Mouse (Mus musculus) heart, adult 11 months (tissue): Measurements from ENCODE around the gene Prkd1.

Source experiments
- DNase-seq: peaks from one replicate; pipeline ENCODE4 v3.0.0; 2022

Gene Prkd1

DNA sequence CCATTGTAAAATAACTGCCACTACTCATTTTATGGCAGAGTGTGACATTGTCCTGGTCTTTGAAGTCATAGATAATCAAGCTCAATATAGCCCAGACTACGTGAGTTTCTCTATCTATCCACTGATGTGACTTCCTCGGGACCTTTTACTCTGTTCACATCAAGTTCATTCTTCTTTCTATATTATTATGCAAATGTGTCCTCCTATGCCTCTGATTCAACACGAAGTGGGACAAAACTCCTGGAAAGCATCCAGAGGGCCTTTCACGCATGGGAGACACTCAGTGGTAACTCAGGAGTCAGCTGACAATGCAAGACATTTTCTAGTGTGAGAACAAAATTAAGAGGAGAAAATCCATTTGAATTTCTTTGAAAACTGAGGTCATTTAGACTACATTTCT is 315.7 kb downstream of the Prkd1 start:
- no peak for DNase-seq

DNA sequence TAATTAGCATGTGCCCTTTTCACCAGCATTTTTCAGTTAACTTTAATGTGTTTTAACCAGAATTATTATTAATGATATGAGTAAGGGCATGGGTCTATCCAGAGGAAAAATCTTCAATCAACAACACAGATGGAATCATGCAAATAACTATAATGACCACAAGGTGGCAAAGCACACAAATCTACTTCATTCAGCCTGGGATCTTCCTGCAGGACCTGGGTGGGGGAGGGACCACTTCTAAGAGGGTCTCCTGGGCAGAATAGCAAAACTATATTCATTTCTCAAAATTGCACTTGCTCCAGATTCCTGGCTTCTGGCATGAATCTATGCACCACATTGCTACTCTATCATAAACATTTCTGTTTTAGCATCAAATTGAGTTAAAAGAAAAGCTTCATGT is 334.3 kb downstream of the Prkd1 start:
- DNase-seq, result no peak

DNA sequence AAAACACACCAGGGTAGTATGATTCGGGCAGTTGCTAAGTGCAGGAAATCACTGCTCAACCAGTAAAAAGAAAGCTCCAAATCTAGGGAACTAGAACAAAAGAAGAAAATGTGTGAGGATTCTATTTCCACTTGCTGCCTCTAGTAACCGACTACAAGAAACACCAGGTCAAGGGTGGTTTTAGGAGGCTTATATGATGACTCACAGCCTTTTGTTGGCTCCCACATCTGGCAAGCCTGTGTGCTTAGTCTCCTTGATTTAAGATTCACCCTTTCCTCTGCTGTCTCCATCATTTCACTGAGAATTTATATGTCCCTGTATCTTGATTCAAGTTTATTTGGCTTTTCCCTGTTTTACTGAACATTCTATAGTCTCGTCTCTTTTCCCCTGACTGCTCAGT is 339.6 kb downstream of the Prkd1 start:
- no peak for DNase-seq

DNA sequence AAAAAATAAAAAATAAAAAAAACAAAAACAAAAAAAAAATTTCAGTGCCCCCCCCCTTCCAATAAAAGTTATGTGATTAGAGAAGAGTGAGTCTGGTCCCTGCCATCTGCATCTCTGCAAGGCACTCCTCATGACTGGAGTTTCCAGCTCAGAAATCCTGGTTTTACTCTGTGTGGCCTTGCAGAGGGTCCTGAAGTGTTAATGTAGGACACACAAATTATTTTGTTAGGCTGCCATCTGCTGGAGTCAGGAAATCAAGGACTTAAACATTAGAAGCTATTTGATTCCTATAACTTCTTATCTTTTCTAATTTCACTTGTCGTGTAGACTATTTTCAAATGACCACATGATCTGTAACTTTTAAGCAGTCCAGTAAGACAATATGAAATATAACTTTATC is 347.6 kb downstream of the Prkd1 start:
- no peak for DNase-seq

DNA sequence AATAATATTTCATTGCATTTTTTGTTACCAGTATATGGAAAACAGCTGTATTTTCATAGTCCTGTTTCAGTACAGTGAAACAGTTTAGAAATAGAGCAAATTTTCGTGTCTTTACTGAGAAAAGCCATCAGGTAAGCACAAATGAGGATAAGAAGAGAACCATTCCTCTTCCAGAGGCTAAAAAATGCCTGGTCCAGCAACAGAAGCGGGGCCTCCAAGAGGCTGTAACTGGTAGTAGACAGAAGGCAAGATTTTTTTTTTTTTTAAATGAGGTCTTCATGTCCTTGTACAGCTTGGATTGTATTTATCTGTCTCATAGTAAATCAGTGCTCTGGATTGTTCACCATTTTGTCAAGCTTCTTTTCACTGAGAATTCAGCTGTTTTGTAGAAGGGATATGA is 352.8 kb downstream of the Prkd1 start:
- no peak for DNase-seq

DNA sequence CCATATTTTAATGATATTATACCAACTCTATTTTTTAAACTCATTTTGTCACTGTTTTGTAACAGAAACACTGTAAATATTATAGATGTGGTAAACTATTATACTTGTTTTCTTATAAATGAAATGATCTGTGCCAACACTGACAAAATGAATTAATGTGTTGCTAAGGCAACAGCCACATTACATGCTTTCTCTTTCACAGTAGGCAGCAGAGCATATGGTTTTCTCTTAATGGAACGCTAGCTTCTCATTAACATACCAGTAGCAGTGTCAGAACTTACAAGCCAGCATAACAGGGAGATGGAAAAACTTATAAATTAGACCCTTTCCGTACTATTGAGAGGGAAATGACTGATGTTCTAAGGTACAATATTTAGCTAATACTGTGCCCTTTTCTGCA is 353.3 kb downstream of the Prkd1 start:
- no peak for DNase-seq

DNA sequence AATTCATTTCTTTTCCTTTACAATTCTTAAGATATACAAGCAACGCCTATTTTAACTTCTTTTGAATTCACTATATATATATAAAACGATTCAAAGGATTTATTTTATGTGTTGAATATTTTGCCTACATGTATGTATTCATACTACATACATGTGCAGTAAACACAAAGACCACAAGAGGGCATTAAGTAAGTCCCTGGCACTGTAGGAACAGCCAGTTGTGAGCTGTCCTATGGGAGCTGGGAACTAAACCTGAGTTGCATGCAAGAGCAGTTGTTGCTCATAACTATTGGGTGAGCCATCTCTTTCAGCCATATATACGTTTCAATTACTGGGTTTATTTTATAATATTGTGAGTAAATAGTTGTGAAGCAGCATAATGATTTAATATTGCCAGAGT is 356.1 kb downstream of the Prkd1 start:
- DNase-seq, result no peak
